Mouse (Mus musculus) megakaryocyte, embryonic 14.5 days (primary cell): Measurements from ENCODE around the gene Ccdc177.

ENCODE experiments used
- FLI1 ChIP-seq: IDR thresholded peaks from 2 replicates; pipeline ENCODE4 v1.6.1; 2012; ENCODE audit warnings: low read length, inconsistent platforms, mixed read lengths
- GATA1 ChIP-seq: IDR thresholded peaks from 3 replicates; pipeline ENCODE4 v1.6.1; 2012; ENCODE audit warnings: mixed read lengths, low read length, inconsistent platforms, borderline replicate concordance

DNA sequence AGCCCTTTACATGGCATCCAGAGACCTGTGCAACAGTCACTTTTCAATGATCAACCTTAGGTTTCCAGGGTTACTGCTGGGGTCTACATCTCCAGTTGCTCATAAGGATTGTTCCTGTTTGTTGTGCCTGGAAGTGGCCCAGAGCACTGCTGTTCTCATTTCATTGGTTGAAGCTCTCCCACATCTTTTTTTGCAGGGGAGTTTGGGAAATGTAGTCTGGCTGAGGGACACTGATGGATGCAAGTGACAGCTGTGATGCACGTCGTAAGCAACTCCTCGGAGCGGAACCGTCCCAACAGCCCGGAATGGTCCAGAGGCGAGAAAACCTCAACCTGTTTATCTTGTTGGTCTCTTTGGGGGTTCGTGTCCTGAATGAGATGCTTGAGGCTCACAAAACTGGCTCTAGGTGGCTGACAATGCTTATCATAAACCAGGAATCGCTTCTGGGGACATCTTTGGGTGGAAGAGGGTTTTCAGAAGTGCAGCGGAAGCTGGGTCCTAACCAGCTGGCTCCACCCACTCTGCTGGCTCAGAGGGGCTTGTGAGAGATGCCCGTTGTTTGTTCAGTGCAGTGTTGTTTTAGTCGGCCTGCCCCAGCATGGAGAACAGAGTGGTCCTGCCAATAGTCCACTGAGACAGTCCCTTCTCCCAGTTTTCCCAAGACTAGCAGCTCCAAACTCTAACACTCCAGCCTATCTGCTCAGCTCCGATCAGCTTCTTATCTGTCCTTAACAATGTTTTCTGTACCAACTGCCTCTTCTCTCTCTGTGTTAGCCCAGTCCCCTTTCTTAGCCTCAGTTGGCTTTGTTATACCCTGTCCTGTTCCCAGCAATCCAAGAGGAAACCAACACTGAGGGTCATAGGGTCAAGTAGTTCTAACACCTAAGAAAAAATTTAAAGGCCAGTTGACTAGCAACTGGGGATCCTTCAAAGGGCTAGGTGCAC lies 25.7 kb downstream of the Ccdc177 start:
- TF ChIP-seq GATA1 (no peak), FLI1 (no peak)
